Mouse (Mus musculus) forebrain, embryonic 11.5 days (tissue): ENCODE data around the gene Bnip1. TPM values are rescaled to one million over a fixed set of nuclear protein-coding genes. Genes with fewer than 3 reads are reported as not detected.

Experiments
- ATAC-seq: fragments of 200-750 bp; cut with Nextera tagmentation; replicated peaks from 2 replicates; pipeline ENCODE4 v1.8.0; 2017; ENCODE audit warnings: moderate TSS enrichment; ENCODE audit not compliant: low FRiP score
- DNase-seq: peaks from one replicate; pipeline ENCODE4 v3.0.0-alpha.2; 2017; ENCODE audit warnings: low spot score
- H3K27ac ChIP-seq: fragments of 300-500 bp; sonication (generic); 2 replicates; pipeline ENCODE4 v1.5.1; 2014; ENCODE audit warnings: low read depth, low read length
- H3K27me3 ChIP-seq: fragments of 300-500 bp; sonication (generic); 2 replicates; pipeline ENCODE4 v1.6.1; 2014; ENCODE audit warnings: mild to moderate bottlenecking, low read length, mixed read lengths; ENCODE audit not compliant: control insufficient read depth, insufficient read depth
- H3K36me3 ChIP-seq: fragments of 300-500 bp; sonication (generic); 2 replicates; pipeline ENCODE4 v1.6.1; 2014; ENCODE audit warnings: mild to moderate bottlenecking, low read length, moderate library complexity, mixed read lengths; ENCODE audit not compliant: control insufficient read depth, insufficient read depth
- H3K4me1 ChIP-seq: fragments of 300-500 bp; sonication (generic); replicated peaks from 2 replicates; pipeline ENCODE4 v1.6.1; 2014; ENCODE audit warnings: low read length, mixed read lengths; ENCODE audit not compliant: control insufficient read depth, insufficient read depth
- H3K4me2 ChIP-seq: fragments of 300-500 bp; sonication (generic); 2 replicates; pipeline ENCODE4 v1.6.1; 2014; ENCODE audit warnings: low read depth, mild to moderate bottlenecking, low read length, moderate library complexity, mixed read lengths; ENCODE audit not compliant: severe bottlenecking
- H3K4me3 ChIP-seq: fragments of 300-500 bp; sonication (generic); 2 replicates; pipeline ENCODE4 v1.5.1; 2014; ENCODE audit warnings: low read depth, low read length
- H3K9ac ChIP-seq: fragments of 300-500 bp; sonication (generic); 2 replicates; pipeline ENCODE4 v1.6.1; 2014; ENCODE audit warnings: low read length
- H3K9me3 ChIP-seq: fragments of 300-500 bp; sonication (generic); 2 replicates; pipeline ENCODE4 v1.6.1; 2016; ENCODE audit warnings: low read length, mixed read lengths; ENCODE audit not compliant: control insufficient read depth
- WGBS: fragments of 180-500 bp; shearing (Covaris S2); extraction: QIAGEN DNeasy Blood & Tissue Kit; methylation state at CpG from one replicate; pipeline ENCODE4 v1.1.7; 2014; 5-methylcytosine and 5-hydroxymethylcytosine counted together
- polyA plus RNA-seq: library from polyadenylated mRNA; unstranded; fragments of >200 nt; fragmentation: Nextera tagmentation; extraction: Ambion mirVana; gene quantifications from 2 replicates; pipeline ENCODE4 v1.2.1, GENCODE M21; 2014

Gene Bnip1
- polyA plus RNA-seq, 1 experiment from 2014 or later, result 46.1 TPM

GRCm38 (mm10) chr17:26834302-26834965, 53.6 kb downstream of the Bnip1 start:
- 77% methylated on average over 5 of the region's 5 CpGs for WGBS
- peaks cover 54% of the 10 kb centered on the region for H3K27me3 ChIP-seq
- peak; percentile 32 for DNase-seq
- no peak overlapping the region for H3K4me3 ChIP-seq
- ATAC-seq, result no peak
- H3K36me3 ChIP-seq, result no peaks in the 10 kb centered on the region
- H3K4me1 ChIP-seq, result peaks cover 2% of the 10 kb centered on the region; the same call in 1 of the 2 replicates
- no peak overlapping the region for H3K9ac ChIP-seq
- no peak overlapping the region for H3K27ac ChIP-seq
- H3K4me2 ChIP-seq, result no peak overlapping the region
- no peaks in the 10 kb centered on the region for H3K9me3 ChIP-seq

GRCm38 (mm10) chr17:26834966-26835755, 54.3 kb downstream of the Bnip1 start:
- H3K9me3 ChIP-seq, result no peaks in the 10 kb centered on the region
- H3K4me3 ChIP-seq, result no peak overlapping the region
- no peak overlapping the region for H3K4me2 ChIP-seq
- no peak for DNase-seq
- H3K36me3 ChIP-seq, result no peaks in the 10 kb centered on the region
- H3K9ac ChIP-seq, result no peak overlapping the region
- no peak overlapping the region for H3K27ac ChIP-seq
- ATAC-seq, result no peak
- H3K4me1 ChIP-seq, result peaks cover 2% of the 10 kb centered on the region; the same call in 1 of the 2 replicates
- peaks cover 62% of the 10 kb centered on the region for H3K27me3 ChIP-seq
- WGBS, result 28% methylated on average over 5 of the region's 9 CpGs

- Histone ChIP-seq H3K4me1 (peaks cover 2% of the 10 kb centered on the region; the same call in 1 of the 2 replicates), H3K4me2 (no peak overlapping the region), H3K27me3 (peaks cover 69% of the 10 kb centered on the region), H3K4me3 (no peak overlapping the region), H3K27ac (no peak overlapping the region), H3K9ac (no peak overlapping the region), H3K9me3 (no peaks in the 10 kb centered on the region), H3K36me3 (no peaks in the 10 kb centered on the region)
- DNase-seq (no peak), ATAC-seq (no peak)
- 4% methylated on average over 8 of the region's 8 CpGs for WGBS
Measured at GRCm38 (mm10) chr17:26835956-26836355, 55.1 kb downstream of the Bnip1 start.

- no peak for ATAC-seq
- Histone ChIP-seq H3K9ac (no peak overlapping the region), H3K27ac (no peak overlapping the region), H3K4me3 (no peak overlapping the region), H3K9me3 (no peaks in the 10 kb centered on the region), H3K4me2 (no peak overlapping the region), H3K27me3 (peaks cover 74% of the 10 kb centered on the region), H3K4me1 (peaks cover 4% of the 10 kb centered on the region; the same call in 1 of the 2 replicates), H3K36me3 (no peaks in the 10 kb centered on the region)
- peak; percentile 39 for DNase-seq
- WGBS, result 4% methylated on average over 5 of the region's 5 CpGs
Measured at GRCm38 (mm10) chr17:26836377-26836776, 55.5 kb downstream of the Bnip1 start.

- no peak overlapping the region for H3K4me3 ChIP-seq
- ATAC-seq, result no peak
- DNase-seq, result peak; percentile 56
- H3K36me3 ChIP-seq, result no peaks in the 10 kb centered on the region
- H3K27me3 ChIP-seq, result peaks cover 80% of the 10 kb centered on the region
- H3K27ac ChIP-seq, result no peak overlapping the region
- peaks cover 4% of the 10 kb centered on the region; the same call in 1 of the 2 replicates for H3K4me1 ChIP-seq
- H3K9me3 ChIP-seq, result no peaks in the 10 kb centered on the region
- no peak overlapping the region for H3K9ac ChIP-seq
- 2% methylated on average over 19 of the region's 19 CpGs for WGBS
- H3K4me2 ChIP-seq, result no peak overlapping the region
Measured at GRCm38 (mm10) chr17:26836786-26837545, 56.1 kb downstream of the Bnip1 start.

GRCm38 (mm10) chr17:26837546-26837985, 56.7 kb downstream of the Bnip1 start:
- H3K4me1 ChIP-seq, result peaks cover 4% of the 10 kb centered on the region; the same call in 1 of the 2 replicates
- DNase-seq, result peak; percentile 50

GRCm38 (mm10) chr17:26838191-26838910, 57.5 kb downstream of the Bnip1 start:
- under 1% methylated on average over 37 of the region's 37 CpGs for WGBS
- peak; percentile 43 for DNase-seq
- H3K36me3 ChIP-seq, result no peaks in the 10 kb centered on the region

More at GRCm38 (mm10) chr17:26837546-26837985, 56.7 kb downstream of the Bnip1 start:
- H3K9me3 ChIP-seq, result no peaks in the 10 kb centered on the region
- H3K27me3 ChIP-seq, result peaks cover 86% of the 10 kb centered on the region
- no peak overlapping the region for H3K9ac ChIP-seq
- no peak overlapping the region for H3K27ac ChIP-seq
- no peak overlapping the region for H3K4me3 ChIP-seq
- no peaks in the 10 kb centered on the region for H3K36me3 ChIP-seq
- H3K4me2 ChIP-seq, result no peak overlapping the region
- WGBS, result 2% methylated on average over 7 of the region's 7 CpGs
- no peak for ATAC-seq

More at GRCm38 (mm10) chr17:26838191-26838910, 57.5 kb downstream of the Bnip1 start:
- H3K4me1 ChIP-seq, result peaks cover 4% of the 10 kb centered on the region; the same call in 1 of the 2 replicates
- H3K9me3 ChIP-seq, result no peaks in the 10 kb centered on the region
- no peak for ATAC-seq
- peaks cover 93% of the 10 kb centered on the region for H3K27me3 ChIP-seq
- H3K4me2 ChIP-seq, result no peak overlapping the region
- H3K9ac ChIP-seq, result no peak overlapping the region
- no peak overlapping the region for H3K27ac ChIP-seq
- H3K4me3 ChIP-seq, result no peak overlapping the region
